Mouse (Mus musculus): ENCODE measurements around the gene Arl5c.

DNA sequence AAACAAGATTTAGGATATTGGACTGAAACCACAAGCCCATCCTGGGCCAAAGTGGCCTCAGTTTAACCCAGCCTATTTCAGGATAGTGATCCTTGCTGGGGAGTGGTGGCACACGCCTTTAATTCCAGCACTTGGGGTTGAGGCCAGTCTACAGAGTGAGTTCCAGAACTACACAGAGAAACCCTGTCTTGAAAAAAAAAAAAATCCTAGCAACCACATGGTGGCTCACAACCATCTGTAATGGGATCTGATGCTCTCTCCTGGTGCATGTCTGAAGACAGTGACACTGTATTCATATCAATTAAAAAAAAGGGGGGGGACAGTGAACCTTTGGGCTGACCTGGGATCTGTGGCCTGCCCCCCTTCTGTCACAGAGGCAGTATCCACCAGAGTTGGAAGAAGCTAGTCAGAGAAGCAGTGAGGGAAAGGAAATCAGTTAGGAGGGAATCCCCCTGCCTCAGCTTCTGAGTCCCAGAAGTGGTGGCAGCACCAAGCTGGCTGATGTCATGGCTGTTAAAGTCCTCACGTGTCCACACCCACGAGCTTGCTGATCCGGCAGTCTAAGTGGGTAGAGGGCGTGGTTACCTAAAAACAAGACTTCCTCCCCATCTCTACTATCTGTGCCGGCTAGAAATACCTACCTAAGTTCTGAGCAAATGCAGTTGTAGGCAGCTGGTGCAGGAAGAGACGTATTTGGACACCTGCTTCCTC lies 3.1 kb upstream of the Arl5c start:
- TF ChIP-seq CTCF (IDR thresholded peaks at IDR 0.05; ENCODE audit: low read depth, low read length) (no peak), POLR2A (IDR thresholded peaks at IDR 0.05; ENCODE audit: extremely low read depth, insufficient read depth, low read length) (no peak)
